ENCODE assay signal across 8 mouse cellular contexts in the genomic region with DNA sequence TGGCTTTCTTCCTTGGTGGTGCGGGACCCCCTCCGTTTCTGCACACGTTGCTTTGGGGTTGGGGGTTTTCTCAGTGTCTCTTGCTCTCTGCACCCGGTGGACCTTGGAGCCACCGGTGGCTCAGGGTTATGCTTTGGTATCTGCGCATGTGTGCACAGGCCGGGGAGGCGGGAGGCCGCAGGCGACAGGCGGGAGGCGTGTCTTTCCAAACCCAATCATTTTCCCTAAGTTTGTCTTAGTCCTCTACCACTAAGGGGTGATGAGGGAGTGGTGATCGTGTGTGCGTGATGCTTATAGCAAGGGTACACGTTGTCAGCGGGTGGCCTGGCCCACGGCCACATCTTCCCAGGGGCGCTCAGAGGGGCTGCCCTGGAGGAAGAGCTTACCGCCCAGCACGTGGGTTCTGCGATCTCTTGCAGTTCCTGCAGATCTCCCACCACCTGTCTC. TPM values are rescaled to one million over a fixed set of nuclear protein-coding genes. Genes with fewer than 3 reads are reported as not detected.
A peak's percentile ranks its signal among the peaks of the same experiment; 100 is the strongest.
DNase-seq lines count a peak whose midpoint lies in the region; ATAC-seq and TF ChIP-seq lines count a peak whose summit lies in the region.

No protein-coding gene starts in this region.

- no peaks in the 10 kb centered on the region for H3K4me1 ChIP-seq in embryonic fibroblast, embryonic 13.5 days (ENCODE audit: control insufficient read depth, insufficient read depth, low read length)
- H3K4me1 ChIP-seq in heart, embryonic 14.5 days (ENCODE audit: control insufficient read depth in 2 of 2, insufficient read depth in 2 of 2, low read length in 2 of 2) = peaks cover 3 to 18% of the 10 kb centered on the region in 2 experiments; a peak in 3 of 4 replicates
- peaks cover 13% of the 10 kb centered on the region for H3K4me1 ChIP-seq in kidney, embryonic 16.5 days (ENCODE audit: insufficient read depth, low read length)
- H3K4me1 ChIP-seq in limb, embryonic 14.5 days (ENCODE audit: control insufficient read depth, insufficient read depth, low read length) = peaks cover 11% of the 10 kb centered on the region
- H3K4me1 ChIP-seq in midbrain, embryonic 14.5 days (ENCODE audit: control insufficient read depth, insufficient read depth, low read length) = peaks cover 12% of the 10 kb centered on the region

- no peak for TF ChIP-seq CTCF in embryonic fibroblast, embryonic 13.5 days (IDR thresholded peaks at IDR 0.05; ENCODE audit: borderline replicate concordance, insufficient read depth, low read length)

- H3K4me3 ChIP-seq in embryonic fibroblast, embryonic 13.5 days (ENCODE audit: insufficient read depth, low read length) = no peak overlapping the region
- H3K4me3 ChIP-seq in heart, embryonic 14.5 days (ENCODE audit: control insufficient read depth in 1 of 2, insufficient read depth in 1 of 2, low read depth in 1 of 2, low read length in 2 of 2) = peak overlapping the region; percentile 49 to 51
- H3K4me3 ChIP-seq in kidney, embryonic 16.5 days (ENCODE audit: low read length) = peak overlapping the region; percentile 50
- peak overlapping the region; percentile 44 for H3K4me3 ChIP-seq in limb, embryonic 14.5 days (replicated peaks; ENCODE audit: low read length)
- peak overlapping the region; percentile 39 for H3K4me3 ChIP-seq in midbrain, embryonic 14.5 days (replicated peaks; ENCODE audit: low read depth, low read length)

- H3K27ac ChIP-seq in embryonic fibroblast, embryonic 13.5 days (ENCODE audit: insufficient read depth, low read length) = no peak overlapping the region
- H3K27ac ChIP-seq in heart, embryonic 14.5 days (replicated peaks in 1 of 2; ENCODE audit: control insufficient read depth in 1 of 2, insufficient read depth in 1 of 2, low read depth in 2 of 2, low read length in 2 of 2) = no peak overlapping the region
- H3K27ac ChIP-seq in kidney, embryonic 16.5 days (ENCODE audit: low read length) = 0 out of 2 replicates have a peak overlapping the region, but pooled peaks have one; percentile 45
- peak overlapping the region; percentile 15; the same call in 1 of the 2 replicates for H3K27ac ChIP-seq in limb, embryonic 14.5 days (replicated peaks; ENCODE audit: low read depth, low read length)
- no peak overlapping the region for H3K27ac ChIP-seq in midbrain, embryonic 14.5 days (replicated peaks; ENCODE audit: low read depth, low read length)

- H3K27me3 ChIP-seq in heart, embryonic 14.5 days (ENCODE audit: control insufficient read depth, insufficient read depth, low read length) = no peaks in the 10 kb centered on the region
- no peaks in the 10 kb centered on the region; the same call in 1 of the 2 replicates for H3K27me3 ChIP-seq in kidney, embryonic 16.5 days (ENCODE audit: insufficient read depth, low read length)
- H3K27me3 ChIP-seq in limb, embryonic 14.5 days (ENCODE audit: control insufficient read depth, insufficient read depth, low read length) = no peaks in the 10 kb centered on the region
- peaks cover 4% of the 10 kb centered on the region; the same call in 1 of the 2 replicates for H3K27me3 ChIP-seq in midbrain, embryonic 14.5 days (ENCODE audit: control insufficient read depth, insufficient read depth, low read length)

- peaks cover 16% of the 10 kb centered on the region for H3K36me3 ChIP-seq in heart, embryonic 14.5 days (ENCODE audit: control insufficient read depth, insufficient read depth, low read length)
- H3K36me3 ChIP-seq in kidney, embryonic 16.5 days (ENCODE audit: insufficient read depth, low read length) = peaks cover 7% of the 10 kb centered on the region
- peaks cover 16% of the 10 kb centered on the region for H3K36me3 ChIP-seq in limb, embryonic 14.5 days (ENCODE audit: control insufficient read depth, insufficient read depth, low read length)
- H3K36me3 ChIP-seq in midbrain, embryonic 14.5 days (ENCODE audit: control insufficient read depth, insufficient read depth, low read length) = peaks cover 10% of the 10 kb centered on the region

- peak; percentile 24 for DNase-seq in spleen, adult 12 weeks (ENCODE audit: low spot score)
- DNase-seq in spleen, adult 18-20 months = no peak
- peak; percentile 55 for DNase-seq in limb, embryonic 14.5 days (ENCODE audit: low spot score)
- DNase-seq in midbrain, embryonic 14.5 days = peak; percentile 75
- DNase-seq in spleen, postnatal 4 days (ENCODE audit: low spot score in 2 of 2) = peak; percentile 63 to 75

- peak overlapping the region; percentile 71 for H3K9ac ChIP-seq in heart, embryonic 14.5 days (ENCODE audit: low read length)
- H3K9ac ChIP-seq in kidney, embryonic 16.5 days (replicated peaks; ENCODE audit: low read length) = peak overlapping the region; percentile 71
- peak overlapping the region; percentile 66 for H3K9ac ChIP-seq in limb, embryonic 14.5 days (ENCODE audit: low read depth, low read length, severe bottlenecking)
- peak overlapping the region; percentile 52 for H3K9ac ChIP-seq in midbrain, embryonic 14.5 days (replicated peaks; ENCODE audit: low read length)

- TF ChIP-seq POLR2A in embryonic fibroblast, embryonic 13.5 days (IDR thresholded peaks at IDR 0.05; ENCODE audit: low read depth, low read length) = peak; percentile 59; the same call in 1 of the 2 replicates
- no peak for TF ChIP-seq POLR2A in limb, embryonic 14.5 days (IDR thresholded peaks at IDR 0.05; ENCODE audit: borderline replicate concordance, extremely low read depth, insufficient read depth, insufficient read length)

- no peaks in the 10 kb centered on the region for H3K9me3 ChIP-seq in heart, embryonic 14.5 days (ENCODE audit: control insufficient read depth, low read length)
- H3K9me3 ChIP-seq in kidney, embryonic 16.5 days (ENCODE audit: low read length) = no peaks in the 10 kb centered on the region
- H3K9me3 ChIP-seq in limb, embryonic 14.5 days (ENCODE audit: control insufficient read depth, low read length) = no peaks in the 10 kb centered on the region
- no peaks in the 10 kb centered on the region for H3K9me3 ChIP-seq in midbrain, embryonic 14.5 days (ENCODE audit: control insufficient read depth, low read length)

- WGBS in heart, embryonic 14.5 days = 2% methylated on average over 21 of the region's 21 CpGs
- WGBS in kidney, embryonic 16.5 days = 2% methylated on average over 21 of the region's 21 CpGs
- 5% methylated on average over 21 of the region's 21 CpGs for WGBS in limb, embryonic 14.5 days
- 3% methylated on average over 21 of the region's 21 CpGs for WGBS in midbrain, embryonic 14.5 days

- peak overlapping the region; percentile 99 for H3K4me2 ChIP-seq in heart, embryonic 14.5 days (ENCODE audit: low read length)
- peak overlapping the region; percentile 94 for H3K4me2 ChIP-seq in kidney, embryonic 16.5 days (replicated peaks; ENCODE audit: low read depth, low read length)
- peak overlapping the region; percentile 85 for H3K4me2 ChIP-seq in limb, embryonic 14.5 days (replicated peaks; ENCODE audit: low read depth, low read length, severe bottlenecking)
- peak overlapping the region; percentile 89 for H3K4me2 ChIP-seq in midbrain, embryonic 14.5 days (ENCODE audit: low read length)

- ATAC-seq in heart, embryonic 14.5 days (ENCODE audit: insufficient number of reproducible peaks, insufficient read depth, low FRiP score, low read depth) = peak; percentile 58
- peak; percentile 88 for ATAC-seq in kidney, embryonic 16.5 days (ENCODE audit: low FRiP score, low TSS enrichment)
- ATAC-seq in limb, embryonic 14.5 days (ENCODE audit: low FRiP score, low read depth) = peak; percentile 81
- peak; percentile 81 for ATAC-seq in midbrain, embryonic 14.5 days (ENCODE audit: low FRiP score, low TSS enrichment)

RNA-seq across cellular contexts. Expression of a gene that starts 0.9 kb away (rescaled TPM):
- 0.70 and 1.1 TPM in 2 replicates for polyA plus RNA-seq in embryonic fibroblast, embryonic 13.5 days (2011; ENCODE audit: insufficient read length, low read depth, missing spikeins)
- polyA plus RNA-seq in heart, embryonic 14.5 days (2014; fragmentation: Nextera tagmentation; extraction: Ambion mirVana) = 0.36 and 0.51 TPM in 2 replicates
- polyA plus RNA-seq in kidney, embryonic 16.5 days (2015; fragmentation: Nextera tagmentation; extraction: Ambion mirVana) = 2.9 and 3.9 TPM in 2 replicates
- polyA plus RNA-seq in limb, embryonic 14.5 days (2012; rRNA removed) = 7.0 and 10.2 TPM in 2 replicates
- polyA plus RNA-seq in limb, embryonic 14.5 days (2014; fragmentation: Nextera tagmentation; extraction: Ambion mirVana) = 3.2 TPM in 2 replicates
- polyA plus RNA-seq in midbrain, embryonic 14.5 days (2014; fragmentation: Nextera tagmentation; extraction: Ambion mirVana) = 0.53 and 0.83 TPM in 2 replicates

RNA-seq across cellular contexts. Expression of a gene that starts 29.4 kb away (rescaled TPM):
- polyA plus RNA-seq in embryonic fibroblast, embryonic 13.5 days (2011; ENCODE audit: insufficient read length, low read depth, missing spikeins) = 19.8 and 24.0 TPM in 2 replicates
- 8.6 and 11.2 TPM in 2 replicates for polyA plus RNA-seq in heart, embryonic 14.5 days (2014; fragmentation: Nextera tagmentation; extraction: Ambion mirVana)
- polyA plus RNA-seq in kidney, embryonic 16.5 days (2015; fragmentation: Nextera tagmentation; extraction: Ambion mirVana) = 54.9 and 56.2 TPM in 2 replicates
- 24.1 and 25.5 TPM in 2 replicates for polyA plus RNA-seq in limb, embryonic 14.5 days (2012; rRNA removed)
- polyA plus RNA-seq in limb, embryonic 14.5 days (2014; fragmentation: Nextera tagmentation; extraction: Ambion mirVana) = 14.6 and 15.4 TPM in 2 replicates
- 27.5 and 29.1 TPM in 2 replicates for polyA plus RNA-seq in midbrain, embryonic 14.5 days (2014; fragmentation: Nextera tagmentation; extraction: Ambion mirVana)

RNA-seq across cellular contexts. Expression of a gene that starts 29.8 kb away (rescaled TPM):
- 545 and 617 TPM in 2 replicates for polyA plus RNA-seq in embryonic fibroblast, embryonic 13.5 days (2011; ENCODE audit: insufficient read length, low read depth, missing spikeins)
- 251 and 258 TPM in 2 replicates for polyA plus RNA-seq in heart, embryonic 14.5 days (2014; fragmentation: Nextera tagmentation; extraction: Ambion mirVana)
- polyA plus RNA-seq in kidney, embryonic 16.5 days (2015; fragmentation: Nextera tagmentation; extraction: Ambion mirVana) = 425 and 430 TPM in 2 replicates
- polyA plus RNA-seq in limb, embryonic 14.5 days (2012; rRNA removed) = 346 and 349 TPM in 2 replicates
- 358 and 386 TPM in 2 replicates for polyA plus RNA-seq in limb, embryonic 14.5 days (2014; fragmentation: Nextera tagmentation; extraction: Ambion mirVana)
- 208 and 247 TPM in 2 replicates for polyA plus RNA-seq in midbrain, embryonic 14.5 days (2014; fragmentation: Nextera tagmentation; extraction: Ambion mirVana)

RNA-seq across cellular contexts. Expression of a gene that starts 43.0 kb away (rescaled TPM):
- not detected in 2 replicates for polyA plus RNA-seq in embryonic fibroblast, embryonic 13.5 days (2011; ENCODE audit: insufficient read length, low read depth, missing spikeins)
- not detected in 2 replicates for polyA plus RNA-seq in heart, embryonic 14.5 days (2014; fragmentation: Nextera tagmentation; extraction: Ambion mirVana)
- polyA plus RNA-seq in kidney, embryonic 16.5 days (2015; fragmentation: Nextera tagmentation; extraction: Ambion mirVana) = not detected in 2 replicates
- 0.12 and 0.23 TPM in 2 replicates for polyA plus RNA-seq in limb, embryonic 14.5 days (2012; rRNA removed)
- not detected in 2 replicates for polyA plus RNA-seq in limb, embryonic 14.5 days (2014; fragmentation: Nextera tagmentation; extraction: Ambion mirVana)
- polyA plus RNA-seq in midbrain, embryonic 14.5 days (2014; fragmentation: Nextera tagmentation; extraction: Ambion mirVana) = not detected in 2 replicates

RNA-seq across cellular contexts. Expression of a gene that starts 53.6 kb away (rescaled TPM):
- 14.8 and 18.0 TPM in 2 replicates for polyA plus RNA-seq in embryonic fibroblast, embryonic 13.5 days (2011; ENCODE audit: insufficient read length, low read depth, missing spikeins)
- polyA plus RNA-seq in heart, embryonic 14.5 days (2014; fragmentation: Nextera tagmentation; extraction: Ambion mirVana) = 28.4 and 30.0 TPM in 2 replicates
- 36.2 and 37.6 TPM in 2 replicates for polyA plus RNA-seq in kidney, embryonic 16.5 days (2015; fragmentation: Nextera tagmentation; extraction: Ambion mirVana)
- polyA plus RNA-seq in limb, embryonic 14.5 days (2012; rRNA removed) = 30.2 and 37.4 TPM in 2 replicates
- 37.6 and 42.6 TPM in 2 replicates for polyA plus RNA-seq in limb, embryonic 14.5 days (2014; fragmentation: Nextera tagmentation; extraction: Ambion mirVana)
- 27.3 and 32.1 TPM in 2 replicates for polyA plus RNA-seq in midbrain, embryonic 14.5 days (2014; fragmentation: Nextera tagmentation; extraction: Ambion mirVana)

Comparison
In these comparisons a context has a peak if more than half of its experiments do, and no peak if none do; other contexts are left out.
1. DNase-seq: peak in spleen, adult 12 weeks (single experiment), limb, embryonic 14.5 days (single experiment), midbrain, embryonic 14.5 days (single experiment) and spleen, postnatal 4 days (2 of 2); none in spleen, adult 18-20 months (0 of 2).
2. H3K27ac ChIP-seq: peak in kidney, embryonic 16.5 days (single experiment) and limb, embryonic 14.5 days (single experiment); none in embryonic fibroblast, embryonic 13.5 days (single experiment), heart, embryonic 14.5 days (0 of 2) and midbrain, embryonic 14.5 days (single experiment).
3. Peak in every context shown above with its lines, with median percentiles within 50 percentile points of each other: ATAC-seq, H3K4me2 ChIP-seq and H3K9ac ChIP-seq.